Mouse (Mus musculus): ENCODE results near the gene Mapkbp1. TPM values are rescaled to one million over a fixed set of nuclear protein-coding genes. Genes with fewer than 3 reads are reported as not detected.

Gene Mapkbp1
- polyA plus RNA-seq, 1 experiment = 13.4 TPM

DNA sequence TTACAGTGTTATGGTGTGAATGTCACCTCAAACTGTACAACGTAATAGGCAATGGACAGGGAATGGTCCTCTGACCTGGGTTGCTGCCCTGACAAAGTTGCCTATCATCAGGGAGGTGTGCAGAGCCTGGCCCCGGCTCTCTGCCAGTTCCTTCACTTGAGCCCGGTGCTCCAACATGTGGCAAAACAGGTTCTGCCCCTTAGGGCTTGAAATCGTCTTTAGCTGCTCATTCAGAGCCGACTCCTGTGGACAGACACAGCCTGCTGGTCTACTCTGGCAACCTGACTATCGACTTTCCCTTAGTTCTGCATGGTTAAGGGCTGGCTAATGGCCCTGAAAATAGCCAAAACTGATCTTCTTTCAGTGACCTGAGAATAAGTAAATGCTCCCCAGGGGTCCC, 87.7 kb downstream of the Mapkbp1 start:
- no peaks in the 10 kb centered on the region for H3K27me3 ChIP-seq (ENCODE audit: control insufficient read depth, insufficient read depth, low read length, poor library complexity, severe bottlenecking)
- H3K27ac ChIP-seq (ENCODE audit: insufficient read depth, low read length) = no peak overlapping the region

DNA sequence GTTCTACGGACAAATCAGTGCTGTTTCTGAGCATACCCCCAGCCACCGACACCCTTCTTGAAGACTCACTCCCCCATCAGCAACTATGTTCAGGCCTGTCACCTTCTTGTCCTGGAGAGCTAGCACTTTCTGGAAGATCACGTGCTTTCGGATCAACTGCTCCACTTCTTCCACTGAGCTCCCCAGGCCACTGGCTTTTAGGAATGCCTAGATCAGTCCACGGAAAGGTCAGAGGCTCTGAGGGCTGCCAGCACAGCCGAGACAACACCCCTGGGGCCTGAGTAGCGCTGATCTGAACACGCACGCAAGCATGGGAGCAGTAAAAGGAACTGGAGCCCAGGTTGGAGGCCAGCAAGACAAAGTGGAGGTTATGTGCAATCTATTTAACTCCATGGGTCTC, 88.2 kb downstream of the Mapkbp1 start:
- Histone ChIP-seq H3K4me3 (ENCODE audit: low read depth, low read length) (no peak overlapping the region), H3K9me3 (replicated peaks; ENCODE audit: control insufficient read depth, insufficient read depth, low read length, poor library complexity, severe bottlenecking) (no peaks in the 10 kb centered on the region), H3K9ac (ENCODE audit: low read depth, poor library complexity, severe bottlenecking) (no peak overlapping the region), H3K36me3 (ENCODE audit: control insufficient read depth, insufficient read depth, low read length, poor library complexity, severe bottlenecking) (no peaks in the 10 kb centered on the region), H3K27me3 (ENCODE audit: control insufficient read depth, insufficient read depth, low read length, poor library complexity, severe bottlenecking) (no peaks in the 10 kb centered on the region), H3K27ac (ENCODE audit: insufficient read depth, low read length) (no peak overlapping the region), H3K4me1 (ENCODE audit: control insufficient read depth, insufficient read depth, low read length) (no peaks in the 10 kb centered on the region)
- no peak for TF ChIP-seq CTCF (IDR thresholded peaks at IDR 0.05; ENCODE audit: low read depth, low read length)
- TF ChIP-seq EP300 (IDR thresholded peaks at IDR 0.05; ENCODE audit: insufficient read depth, low read depth, low read length) = no peak
- no peak for TF ChIP-seq POLR2A (IDR thresholded peaks at IDR 0.05; ENCODE audit: insufficient read depth, low read length)

More for the DNA sequence above, 87.7 kb downstream of the Mapkbp1 start:
- no peak overlapping the region for H3K4me3 ChIP-seq (ENCODE audit: low read depth, low read length)
- no peak for TF ChIP-seq POLR2A (IDR thresholded peaks at IDR 0.05; ENCODE audit: insufficient read depth, low read length)
- no peaks in the 10 kb centered on the region for H3K36me3 ChIP-seq (ENCODE audit: control insufficient read depth, insufficient read depth, low read length, poor library complexity, severe bottlenecking)
- H3K9ac ChIP-seq (ENCODE audit: low read depth, poor library complexity, severe bottlenecking) = no peak overlapping the region
- no peaks in the 10 kb centered on the region for H3K9me3 ChIP-seq (replicated peaks; ENCODE audit: control insufficient read depth, insufficient read depth, low read length, poor library complexity, severe bottlenecking)
- no peaks in the 10 kb centered on the region for H3K4me1 ChIP-seq (ENCODE audit: control insufficient read depth, insufficient read depth, low read length)

DNA sequence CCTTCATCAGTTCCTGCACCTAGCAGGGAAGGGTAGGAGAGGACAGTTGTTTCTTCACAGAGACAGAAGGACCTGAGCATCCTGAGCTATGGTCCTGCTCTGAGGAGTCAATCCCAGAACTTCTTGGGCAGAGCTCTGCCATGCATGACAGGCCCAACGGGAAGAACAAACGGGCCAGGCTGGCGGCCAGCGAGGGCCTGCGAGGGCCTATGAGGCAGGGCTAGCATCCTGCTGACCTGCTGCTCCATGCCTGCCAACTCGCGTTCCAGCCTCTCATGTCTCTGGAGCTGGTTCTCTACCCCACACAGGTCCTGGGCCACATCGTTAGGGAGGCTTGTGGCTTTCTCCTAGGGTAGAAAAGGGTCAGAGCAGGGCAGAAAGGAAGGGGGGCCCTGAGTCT, 89.7 kb downstream of the Mapkbp1 start:
- TF ChIP-seq POLR2A (IDR thresholded peaks at IDR 0.05; ENCODE audit: insufficient read depth, low read length) (no peak), EP300 (IDR thresholded peaks at IDR 0.05; ENCODE audit: insufficient read depth, low read depth, low read length) (no peak), CTCF (IDR thresholded peaks at IDR 0.05; ENCODE audit: low read depth, low read length) (no peak)
- no peak overlapping the region for H3K27ac ChIP-seq (ENCODE audit: insufficient read depth, low read length)

DNA sequence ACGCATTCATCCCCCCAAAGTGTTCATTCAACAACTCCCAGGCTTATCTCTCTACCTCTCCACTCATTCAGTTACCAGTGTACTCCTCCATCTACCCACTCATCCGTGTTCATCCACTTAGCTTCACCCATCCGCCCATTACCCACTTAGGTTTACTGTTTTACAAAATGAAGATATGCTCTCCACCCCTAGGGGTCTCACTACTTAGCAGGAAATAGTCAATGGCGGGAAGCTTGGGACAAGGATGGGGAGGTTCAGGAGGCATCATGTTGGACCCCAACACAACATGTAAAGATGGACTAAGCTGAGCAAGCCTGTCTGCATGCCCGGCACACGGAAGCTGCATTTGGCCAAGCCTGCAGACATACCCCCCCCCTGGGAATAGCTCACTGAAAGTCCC, 92.1 kb downstream of the Mapkbp1 start:
- Histone ChIP-seq H3K4me3 (ENCODE audit: low read depth, low read length) (no peak overlapping the region), H3K9me3 (replicated peaks; ENCODE audit: control insufficient read depth, insufficient read depth, low read length, poor library complexity, severe bottlenecking) (no peaks in the 10 kb centered on the region), H3K4me1 (ENCODE audit: control insufficient read depth, insufficient read depth, low read length) (no peaks in the 10 kb centered on the region), H3K27ac (ENCODE audit: insufficient read depth, low read length) (no peak overlapping the region), H3K36me3 (ENCODE audit: control insufficient read depth, insufficient read depth, low read length, poor library complexity, severe bottlenecking) (no peaks in the 10 kb centered on the region), H3K27me3 (ENCODE audit: control insufficient read depth, insufficient read depth, low read length, poor library complexity, severe bottlenecking) (no peaks in the 10 kb centered on the region), H3K9ac (ENCODE audit: low read depth, poor library complexity, severe bottlenecking) (no peak overlapping the region)
- TF ChIP-seq CTCF (IDR thresholded peaks at IDR 0.05; ENCODE audit: low read depth, low read length) (peak; percentile 28), POLR2A (IDR thresholded peaks at IDR 0.05; ENCODE audit: insufficient read depth, low read length) (no peak)

More for the DNA sequence above, 89.7 kb downstream of the Mapkbp1 start:
- Histone ChIP-seq H3K36me3 (ENCODE audit: control insufficient read depth, insufficient read depth, low read length, poor library complexity, severe bottlenecking) (no peaks in the 10 kb centered on the region), H3K27me3 (ENCODE audit: control insufficient read depth, insufficient read depth, low read length, poor library complexity, severe bottlenecking) (no peaks in the 10 kb centered on the region), H3K9me3 (replicated peaks; ENCODE audit: control insufficient read depth, insufficient read depth, low read length, poor library complexity, severe bottlenecking) (no peaks in the 10 kb centered on the region), H3K4me3 (ENCODE audit: low read depth, low read length) (no peak overlapping the region), H3K9ac (ENCODE audit: low read depth, poor library complexity, severe bottlenecking) (no peak overlapping the region), H3K4me1 (ENCODE audit: control insufficient read depth, insufficient read depth, low read length) (no peaks in the 10 kb centered on the region)

DNA sequence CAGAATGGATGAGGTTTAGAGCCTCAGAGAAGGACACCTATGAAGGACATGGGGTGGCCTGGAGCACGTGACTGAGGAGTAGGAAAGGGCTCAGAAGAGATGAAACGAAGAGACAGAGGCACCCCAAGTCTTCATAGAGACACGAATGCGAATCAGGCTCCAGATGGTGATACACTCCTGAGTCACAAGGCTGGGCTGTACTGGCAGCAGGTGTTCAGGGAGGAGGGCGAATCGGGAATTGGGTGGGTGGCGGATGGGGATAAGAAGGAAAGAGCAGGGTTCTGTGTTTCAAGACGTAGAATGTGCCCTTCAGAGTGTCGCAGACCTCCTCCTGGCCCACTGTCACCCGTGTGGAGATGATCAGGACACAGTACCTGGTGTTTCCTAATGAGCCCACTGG, 92.7 kb downstream of the Mapkbp1 start:
- H3K9ac ChIP-seq (ENCODE audit: low read depth, poor library complexity, severe bottlenecking) = no peak overlapping the region
- no peak overlapping the region for H3K27ac ChIP-seq (ENCODE audit: insufficient read depth, low read length)

DNA sequence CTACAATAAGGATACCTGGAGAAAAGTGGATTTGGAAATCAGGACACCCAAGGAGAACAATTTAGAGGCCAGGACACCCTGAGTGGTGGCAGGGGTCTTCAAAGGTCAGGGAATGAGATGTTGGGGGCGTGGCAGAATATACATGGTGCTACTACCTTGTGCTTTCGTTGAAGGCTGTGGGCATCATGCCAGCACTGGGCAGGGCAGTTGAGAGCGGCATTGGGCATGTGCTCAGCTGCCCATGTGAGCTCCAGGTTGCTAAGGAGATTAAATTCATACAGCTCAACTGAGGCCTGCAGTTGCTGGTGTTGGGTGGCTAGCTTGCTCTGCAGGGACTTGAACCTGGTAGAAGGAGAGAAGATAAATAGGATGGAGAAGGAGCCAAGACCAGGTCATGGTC, 93.7 kb downstream of the Mapkbp1 start:
- no peak overlapping the region for H3K4me3 ChIP-seq (ENCODE audit: low read depth, low read length)
- no peaks in the 10 kb centered on the region for H3K27me3 ChIP-seq (ENCODE audit: control insufficient read depth, insufficient read depth, low read length, poor library complexity, severe bottlenecking)
- no peak for TF ChIP-seq POLR2A (IDR thresholded peaks at IDR 0.05; ENCODE audit: insufficient read depth, low read length)
- no peak for TF ChIP-seq CTCF (IDR thresholded peaks at IDR 0.05; ENCODE audit: low read depth, low read length)
- TF ChIP-seq EP300 (IDR thresholded peaks at IDR 0.05; ENCODE audit: insufficient read depth, low read depth, low read length) = no peak
- no peaks in the 10 kb centered on the region for H3K9me3 ChIP-seq (replicated peaks; ENCODE audit: control insufficient read depth, insufficient read depth, low read length, poor library complexity, severe bottlenecking)
- H3K4me1 ChIP-seq (ENCODE audit: control insufficient read depth, insufficient read depth, low read length) = no peaks in the 10 kb centered on the region
- no peak overlapping the region for H3K9ac ChIP-seq (ENCODE audit: low read depth, poor library complexity, severe bottlenecking)
- H3K27ac ChIP-seq (ENCODE audit: insufficient read depth, low read length) = no peak overlapping the region
- H3K36me3 ChIP-seq (ENCODE audit: control insufficient read depth, insufficient read depth, low read length, poor library complexity, severe bottlenecking) = no peaks in the 10 kb centered on the region

More for the DNA sequence above, 92.7 kb downstream of the Mapkbp1 start:
- no peaks in the 10 kb centered on the region for H3K36me3 ChIP-seq (ENCODE audit: control insufficient read depth, insufficient read depth, low read length, poor library complexity, severe bottlenecking)
- H3K4me1 ChIP-seq (ENCODE audit: control insufficient read depth, insufficient read depth, low read length) = no peaks in the 10 kb centered on the region
- no peaks in the 10 kb centered on the region for H3K9me3 ChIP-seq (replicated peaks; ENCODE audit: control insufficient read depth, insufficient read depth, low read length, poor library complexity, severe bottlenecking)
- H3K27me3 ChIP-seq (ENCODE audit: control insufficient read depth, insufficient read depth, low read length, poor library complexity, severe bottlenecking) = no peaks in the 10 kb centered on the region
- no peak overlapping the region for H3K4me3 ChIP-seq (ENCODE audit: low read depth, low read length)
- no peak for TF ChIP-seq CTCF (IDR thresholded peaks at IDR 0.05; ENCODE audit: low read depth, low read length)
- no peak for TF ChIP-seq POLR2A (IDR thresholded peaks at IDR 0.05; ENCODE audit: insufficient read depth, low read length)
- no peak for TF ChIP-seq EP300 (IDR thresholded peaks at IDR 0.05; ENCODE audit: insufficient read depth, low read depth, low read length)

Data from ES-Bruce4 (cell line).